Mouse (Mus musculus) T-helper 2 cell (primary cell): ENCODE data around the gene Slc5a5.

Experiments
- in situ Hi-C: fragments of 300-600 bp; cut with MboI, MseI; formaldehyde crosslinking; loops from one replicate; pipeline ENCODE4 v1.15.1; 2025; ENCODE audit warnings: high pct_unique_total_duplicates

The Slc5a5 gene

DNA sequence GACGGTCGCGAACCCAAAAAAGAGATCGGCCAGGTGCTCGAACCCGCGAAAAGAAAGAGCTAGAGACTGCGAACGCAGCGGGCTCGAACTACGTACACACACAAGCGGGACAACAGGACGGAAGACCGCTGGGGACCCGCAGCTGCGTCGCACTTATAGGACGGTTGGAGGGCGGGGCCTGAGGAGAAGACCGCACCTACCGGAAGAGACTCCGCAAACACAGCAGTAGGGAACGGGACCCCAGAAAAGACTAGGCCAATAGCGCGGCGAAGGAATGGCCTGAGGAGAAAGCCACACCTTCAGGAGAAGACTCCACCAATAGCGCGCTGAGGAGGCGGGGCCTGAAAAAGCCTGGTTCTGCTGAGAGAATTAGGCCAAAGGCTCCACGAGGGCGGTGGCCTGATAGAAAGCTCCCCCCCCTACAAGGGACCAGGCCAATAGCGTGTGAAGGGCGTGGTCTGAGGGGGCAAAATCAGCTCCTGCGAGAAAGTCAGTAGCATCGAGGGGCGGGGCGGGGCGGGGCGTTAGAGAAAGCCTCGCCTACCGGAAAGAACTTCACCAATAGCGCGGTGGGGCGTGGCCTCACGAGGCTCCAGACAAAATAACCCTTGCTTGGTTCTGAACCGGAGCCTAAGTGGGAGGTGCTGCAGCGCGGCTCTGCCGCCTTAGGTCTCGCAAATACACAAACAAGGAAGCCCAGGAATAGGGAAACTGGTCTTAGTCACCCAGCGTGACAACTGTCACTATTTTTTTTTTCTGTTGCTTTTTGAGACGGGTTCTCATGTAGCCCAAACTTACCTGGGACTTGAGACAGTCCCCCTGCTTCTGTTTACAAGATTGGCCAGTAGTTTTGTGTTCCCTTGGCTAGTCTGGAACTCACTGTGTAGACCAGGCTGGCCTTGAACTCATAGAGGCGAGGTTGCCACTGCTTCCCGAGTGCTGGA is 52.9 kb downstream of the Slc5a5 start, which contains the start of gene Arrdc2:
TSS of gene Arrdc2 (minus strand) at position 313 of the 944 bp plus-strand sequence.
- in situ Hi-C loops: loop anchor here (10.0 kb wide), 1 partner anchor 65 kb away; the partner anchor contains the start of gene Pik3r2

DNA sequence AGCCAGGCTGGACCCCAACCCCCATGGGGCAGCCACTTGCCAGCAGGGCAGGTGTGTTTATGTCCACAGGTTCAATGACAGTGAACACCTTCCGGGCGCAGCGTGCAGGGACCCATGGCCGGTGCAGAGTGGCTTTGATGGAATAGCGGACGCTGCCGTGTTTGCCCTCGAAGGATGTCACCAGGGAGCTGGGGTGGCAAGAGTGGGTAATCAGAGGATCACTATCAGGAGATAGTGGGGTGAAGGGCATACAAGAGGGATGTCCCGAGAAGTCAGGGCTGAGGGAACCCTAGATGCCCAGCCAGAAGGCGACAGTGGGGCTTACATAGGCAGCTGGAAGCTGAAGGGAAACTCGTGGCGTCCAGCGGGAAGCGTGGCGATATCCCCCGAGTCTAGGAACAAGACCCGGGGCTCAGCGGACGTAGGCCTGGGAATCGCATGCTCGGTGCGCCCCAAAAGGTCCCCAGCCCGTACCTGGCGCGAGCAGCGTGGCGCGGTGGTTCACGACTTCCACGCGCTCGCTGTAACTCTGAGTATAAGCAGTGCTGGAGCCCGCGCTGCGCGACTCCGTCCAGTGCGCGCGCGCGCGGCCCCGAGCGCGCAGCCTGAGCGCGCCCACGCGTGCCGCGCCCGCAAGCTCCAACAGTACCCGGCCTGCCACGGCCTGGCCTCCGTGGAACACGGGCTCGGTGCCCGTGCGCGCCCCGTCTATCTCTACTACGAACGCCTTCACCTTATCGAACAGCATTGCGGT is 53.7 kb downstream of the Slc5a5 start:
- in situ Hi-C loops: loop anchor here (10.0 kb wide), 1 partner anchor 64 kb away; the partner anchor contains the start of gene Pik3r2

DNA sequence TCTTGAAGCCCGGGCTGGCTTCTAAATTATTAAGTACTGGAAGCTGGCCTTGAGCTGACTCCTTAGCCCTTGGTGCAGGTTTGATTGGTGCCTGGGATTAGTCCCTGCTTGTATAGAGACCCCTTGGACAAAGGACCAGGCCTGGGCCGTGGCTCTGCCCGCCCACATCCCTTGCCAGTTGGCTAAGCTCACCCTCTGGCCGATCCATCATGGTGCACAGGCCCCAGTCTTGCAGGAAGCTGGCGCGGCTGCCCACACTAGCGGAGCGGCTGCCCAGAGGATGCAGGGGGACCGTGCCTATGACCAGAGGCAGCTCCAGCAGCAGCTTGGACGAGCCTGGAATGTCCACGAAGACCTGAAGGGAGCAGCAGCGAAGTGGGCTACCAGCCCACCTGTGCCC is 55.9 kb downstream of the Slc5a5 start:
- in situ Hi-C loops: loop anchor here (10.0 kb wide), 1 partner anchor 62 kb away; the partner anchor contains the start of gene Pik3r2

DNA sequence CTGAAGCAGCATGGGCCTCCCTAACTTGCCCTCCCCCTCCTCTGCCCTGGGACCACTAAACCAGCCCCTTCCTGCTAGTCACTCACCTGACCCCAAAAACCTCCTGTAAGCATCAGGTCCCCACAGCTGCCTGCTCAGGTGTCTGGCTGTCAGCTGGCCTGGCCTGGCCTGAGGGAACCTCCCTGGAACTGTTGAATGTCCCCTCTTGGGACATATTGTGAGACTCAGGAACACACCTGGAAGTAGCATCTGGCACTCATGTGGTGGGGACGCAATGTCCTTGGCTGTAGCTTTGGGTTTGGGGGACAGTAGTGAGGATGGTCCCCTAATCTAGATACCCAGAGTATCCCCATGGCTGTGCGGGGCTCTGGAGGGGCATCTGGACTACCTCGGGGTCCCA is 58.5 kb downstream of the Slc5a5 start:
- in situ Hi-C loops: loop anchor here (10.0 kb wide), 1 partner anchor 59 kb away; the partner anchor contains the start of gene Pik3r2

DNA sequence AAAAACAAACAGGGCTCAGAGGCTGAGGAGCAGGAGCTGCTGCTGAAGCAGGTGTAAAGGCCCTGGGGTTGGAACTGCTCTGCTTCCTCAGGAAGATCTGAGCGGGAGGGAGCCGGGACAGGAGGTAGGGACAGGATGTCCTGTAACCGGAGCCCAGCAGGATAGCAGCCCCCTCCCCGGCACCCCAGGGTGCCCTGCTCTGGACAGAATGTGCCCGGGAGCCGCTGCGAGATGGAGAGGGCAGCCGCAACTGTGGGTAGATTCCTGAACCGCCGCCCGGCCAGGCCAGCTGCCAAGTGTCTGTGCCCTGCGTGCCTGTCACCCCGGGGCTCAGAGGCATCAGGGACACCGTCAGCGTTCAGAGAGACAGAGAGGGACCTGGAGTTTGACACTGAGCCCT is 59.0 kb downstream of the Slc5a5 start:
- in situ Hi-C loops: loop anchor here (10.0 kb wide), 1 partner anchor 59 kb away; the partner anchor contains the start of gene Pik3r2

DNA sequence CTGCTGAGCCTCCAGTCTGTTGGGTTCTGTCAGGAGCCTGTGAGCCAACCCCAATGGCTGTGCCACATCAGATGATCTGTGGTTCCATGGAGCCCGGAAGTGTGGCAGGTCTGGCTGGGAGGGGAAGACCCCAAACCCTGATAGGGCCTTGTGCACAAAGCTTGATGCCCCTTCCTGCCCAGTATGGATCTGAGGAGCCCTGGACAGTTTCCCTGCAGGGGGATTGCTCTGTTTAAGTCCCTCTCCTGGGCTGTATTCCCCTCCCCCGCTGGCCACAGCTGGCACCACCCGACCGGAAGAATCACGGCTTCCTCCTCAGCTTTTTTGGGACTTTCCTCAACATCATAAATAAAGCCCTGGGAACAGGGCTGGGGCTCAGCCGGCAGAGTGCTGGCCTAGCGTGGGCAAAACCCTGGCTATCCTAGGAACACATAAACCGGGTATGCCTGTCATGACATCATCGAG is 59.5 kb downstream of the Slc5a5 start:
- in situ Hi-C loops: loop anchor here (10.0 kb wide), 1 partner anchor 58 kb away; the partner anchor contains the start of gene Pik3r2
